Mouse (Mus musculus) NIH3T3 (cell line): Measurements from ENCODE around the gene Zfp967.
"Not testable (repeated sequence)": the region's sequence is repeated elsewhere in the genome, so short reads cannot be mapped to it uniquely, and the experiment has no call there.

Source experiments
- DNase-seq: peaks from one replicate; pipeline ENCODE4 v3.0.0-alpha.2; 2012; ENCODE audit warnings: low read depth

The Zfp967 gene

GRCm38 (mm10) chr2:176520756-176521155 lies at the start of gene Zfp967:
Zfp967 (plus strand) TSS chr2:176521056.
- DNase-seq, result not testable (repeated sequence)

- not testable (repeated sequence) for DNase-seq
Measured at GRCm38 (mm10) chr2:176486683-176487082, 34.2 kb upstream of the Zfp967 start, which contains the start of gene Gm14434. Gm14434 (minus strand) TSS chr2:176486783.
